Mouse (Mus musculus) small intestine, adult 2 months (tissue): ENCODE measurements at regions not wholly inside any gene's neighbourhood (a gene's known extent, or its start where the extent isn't known, plus 50 kb on each side); places are given as distances from the start of the nearest gene placed in this dataset.

ENCODE experiments used
- CTCF ChIP-seq: fragments of 200-500 bp; IDR thresholded peaks from 2 replicates; pipeline ENCODE4 v1.5.1; 2012; ENCODE audit warnings: low read depth, mild to moderate bottlenecking, control low read depth, inconsistent platforms, low read length, moderate library complexity, mixed read lengths; ENCODE audit not compliant: insufficient replicate concordance, insufficient read length; ENCODE audit errors: extremely low read depth
- POLR2A ChIP-seq: fragments of 200-500 bp; IDR thresholded peaks from 2 replicates; pipeline ENCODE4 v1.6.1; 2012; ENCODE audit warnings: low read depth, mild to moderate bottlenecking, control low read depth, inconsistent platforms, low read length, moderate library complexity

- TF ChIP-seq CTCF = no peak
- no peak for TF ChIP-seq POLR2A
These were observed 341.0 kb upstream of the Auts2 start for GRCm38 (mm10) chr5:132884130-132884529.
